Mouse (Mus musculus) heart, postnatal 0 days (tissue): ENCODE data around the gene Prkar2a. TPM values are rescaled to one million over a fixed set of nuclear protein-coding genes. Genes with fewer than 3 reads are reported as not detected.

ENCODE experiments used
- ATAC-seq: fragments of 200-750 bp; cut with Nextera tagmentation; 2 replicates; pipeline ENCODE4 v1.8.0; 2017; ENCODE audit warnings: low read depth, moderate number of reproducible peaks, moderate library complexity; ENCODE audit not compliant: insufficient read depth
- DNase-seq: peaks from one replicate; pipeline ENCODE4 v3.0.0-alpha.2; 2016; ENCODE audit warnings: low spot score
- H3K27ac ChIP-seq: fragments of 300-500 bp; sonication (generic); 2 replicates; pipeline ENCODE4 v1.5.1; 2014; ENCODE audit warnings: low read depth, mild to moderate bottlenecking
- H3K27me3 ChIP-seq: fragments of 300-500 bp; sonication (generic); 2 replicates; pipeline ENCODE4 v1.6.1; 2014; ENCODE audit warnings: low read length, mixed read lengths; ENCODE audit not compliant: control insufficient read depth, insufficient read depth
- H3K36me3 ChIP-seq: fragments of 300-500 bp; sonication (generic); replicated peaks from 2 replicates; pipeline ENCODE4 v1.6.1; 2014; ENCODE audit warnings: low read length, mixed read lengths; ENCODE audit not compliant: control insufficient read depth, insufficient read depth
- H3K4me1 ChIP-seq: fragments of 300-500 bp; sonication (generic); 2 replicates; pipeline ENCODE4 v1.6.1; 2014; ENCODE audit warnings: antibody characterized with exemption; ENCODE audit not compliant: control insufficient read depth, insufficient read depth
- H3K4me2 ChIP-seq: fragments of 300-500 bp; sonication (generic); 2 replicates; pipeline ENCODE4 v1.6.1; 2014; ENCODE audit warnings: low read depth, mild to moderate bottlenecking, low read length, moderate library complexity
- H3K4me3 ChIP-seq: fragments of 300-500 bp; sonication (generic); 2 replicates; pipeline ENCODE4 v1.5.1; 2014; ENCODE audit warnings: low read depth, low read length
- H3K9ac ChIP-seq: fragments of 300-500 bp; sonication (generic); replicated peaks from 2 replicates; pipeline ENCODE4 v1.6.1; 2014; ENCODE audit warnings: low read depth, low read length, mixed read lengths
- H3K9me3 ChIP-seq: fragments of 300-500 bp; sonication (generic); replicated peaks from 2 replicates; pipeline ENCODE4 v1.6.1; 2016; ENCODE audit warnings: low read length; ENCODE audit not compliant: control insufficient read depth
- CTCF ChIP-seq: IDR thresholded peaks from 2 replicates; pipeline ENCODE4 v1.5.1; 2016; ENCODE audit warnings: antibody characterized with exemption, control low read depth, low read depth
- EP300 ChIP-seq: IDR thresholded peaks from 2 replicates; pipeline ENCODE4 v1.6.1; 2016; ENCODE audit warnings: antibody characterized with exemption, low read depth
- WGBS: fragments of 180-500 bp; shearing (Covaris S2); extraction: QIAGEN DNeasy Blood & Tissue Kit; methylation state at CpG from one replicate; pipeline ENCODE4 v1.1.7; 2014; 5-methylcytosine and 5-hydroxymethylcytosine counted together
- polyA plus RNA-seq: library from polyadenylated mRNA; unstranded; fragments of >200 nt; fragmentation: Nextera tagmentation; extraction: Ambion mirVana; gene quantifications from 2 replicates; pipeline ENCODE4 v1.2.1, GENCODE M21; 2015
- total RNA-seq: library from RNA; depleted of rRNA; stranded (reverse); fragments of >200 nt; gene quantifications from 2 replicates; pipeline ENCODE4 v1.2.3, GENCODE M21; 2014; ENCODE audit warnings: low replicate concordance

Gene Prkar2a
- total and polyA plus RNA-seq, 2 experiments from 2014 or later = 20.7 to 48.2 TPM

GRCm38 (mm10) chr9:108747694-108748093 is 58.6 kb downstream of the Prkar2a start:
- Histone ChIP-seq H3K4me1 (no peaks in the 10 kb centered on the region), H3K9me3 (no peaks in the 10 kb centered on the region), H3K9ac (no peak overlapping the region), H3K27ac (no peak overlapping the region), H3K27me3 (no peaks in the 10 kb centered on the region), H3K36me3 (peaks cover 56% of the 10 kb centered on the region), H3K4me3 (no peak overlapping the region), H3K4me2 (no peak overlapping the region)
- WGBS = 57% methylated on average over 3 of the region's 3 CpGs
- TF ChIP-seq EP300 (no peak), CTCF (no peak)
- no peak for ATAC-seq
- no peak for DNase-seq

- DNase-seq = peak; percentile 24
- WGBS = 38% methylated on average over 11 of the region's 11 CpGs
Measured at GRCm38 (mm10) chr9:108748600-108749183, 59.6 kb downstream of the Prkar2a start.

GRCm38 (mm10) chr9:108750616-108751015 is 61.5 kb downstream of the Prkar2a start:
- TF ChIP-seq CTCF (no peak), EP300 (no peak)
- no peaks in the 10 kb centered on the region for H3K4me1 ChIP-seq
- no peak overlapping the region for H3K9ac ChIP-seq
- ATAC-seq (no peak), DNase-seq (no peak)
- no peaks in the 10 kb centered on the region for H3K9me3 ChIP-seq
- no peak overlapping the region for H3K4me2 ChIP-seq
- no peak overlapping the region for H3K27ac ChIP-seq
- no peaks in the 10 kb centered on the region for H3K27me3 ChIP-seq
- WGBS = 74% methylated on average over 11 of the region's 11 CpGs
- peaks cover 29% of the 10 kb centered on the region for H3K36me3 ChIP-seq
- H3K4me3 ChIP-seq = no peak overlapping the region

More at GRCm38 (mm10) chr9:108748600-108749183, 59.6 kb downstream of the Prkar2a start:
- peaks cover 46% of the 10 kb centered on the region for H3K36me3 ChIP-seq
- no peaks in the 10 kb centered on the region for H3K4me1 ChIP-seq
- no peaks in the 10 kb centered on the region for H3K9me3 ChIP-seq
- H3K27me3 ChIP-seq = no peaks in the 10 kb centered on the region
- H3K4me2 ChIP-seq = no peak overlapping the region
- peak overlapping the region; percentile 75 for H3K27ac ChIP-seq
- TF ChIP-seq EP300 (no peak), CTCF (no peak)
- ATAC-seq = peak; percentile 77
- H3K4me3 ChIP-seq = no peak overlapping the region
- H3K9ac ChIP-seq = 0 out of 2 replicates have a peak overlapping the region, but pooled peaks have one; percentile 26

- no peaks in the 10 kb centered on the region for H3K27me3 ChIP-seq
- peaks cover 12% of the 10 kb centered on the region; the same call in 1 of the 2 replicates for H3K36me3 ChIP-seq
- no peaks in the 10 kb centered on the region for H3K4me1 ChIP-seq
- WGBS = 83% methylated on average over 10 of the region's 11 CpGs
- no peak overlapping the region for H3K4me2 ChIP-seq
- TF ChIP-seq EP300 = no peak
- no peak for TF ChIP-seq CTCF
- no peak overlapping the region for H3K4me3 ChIP-seq
- H3K9ac ChIP-seq = no peak overlapping the region
- no peak for ATAC-seq
- no peaks in the 10 kb centered on the region for H3K9me3 ChIP-seq
- DNase-seq = no peak
- no peak overlapping the region for H3K27ac ChIP-seq
Measured at GRCm38 (mm10) chr9:108752142-108752920, 63.2 kb downstream of the Prkar2a start.

GRCm38 (mm10) chr9:108753326-108753725 is 64.2 kb downstream of the Prkar2a start:
- WGBS = 68% methylated on average over 9 of the region's 9 CpGs

More at GRCm38 (mm10) chr9:108753326-108753725, 64.2 kb downstream of the Prkar2a start:
- Histone ChIP-seq H3K4me3 (no peak overlapping the region), H3K36me3 (0 out of 2 replicates have a peak, but pooled peaks cover 6% of the 10 kb centered on the region), H3K27ac (no peak overlapping the region), H3K9ac (no peak overlapping the region), H3K27me3 (no peaks in the 10 kb centered on the region), H3K4me1 (no peaks in the 10 kb centered on the region), H3K9me3 (no peaks in the 10 kb centered on the region), H3K4me2 (no peak overlapping the region)
- ATAC-seq = no peak
- TF ChIP-seq EP300 (no peak), CTCF (peak; percentile 70)
- DNase-seq = peak; percentile 64
